Mouse (Mus musculus) c-Kit-positive CD71-positive TER-119-positive erythroid progenitor cells, embryonic 14.5 days (primary cell): ENCODE measurements at regions not wholly inside any gene's neighbourhood (a gene's known extent, or its start where the extent isn't known, plus 50 kb on each side); places are given as distances from the start of the nearest gene placed in this dataset.

Experiments used
- DNase-seq: peaks from one replicate; pipeline ENCODE4 v3.0.0-alpha.2; 2013; ENCODE audit warnings: low spot score

- DNase-seq: no peak
These were observed 99.4 kb upstream of the Smim15 start for GRCm38 (mm10) chr13:107944831-107945230.

- no peak for DNase-seq
These were observed 101.3 kb upstream of the Smim15 start for GRCm38 (mm10) chr13:107942979-107943378.

GRCm38 (mm10) chr13:107942297-107942962 lies 101.8 kb upstream of the Smim15 start:
- no peak for DNase-seq

GRCm38 (mm10) chr13:107939916-107940646 lies 104.2 kb upstream of the Smim15 start:
- no peak for DNase-seq

- no peak for DNase-seq
These were observed 108.6 kb upstream of the Smim15 start for GRCm38 (mm10) chr13:107935611-107936010.

GRCm38 (mm10) chr13:107934691-107935090 lies 109.6 kb upstream of the Smim15 start:
- DNase-seq: no peak

GRCm38 (mm10) chr13:107933598-107934571 lies 110.4 kb upstream of the Smim15 start:
- DNase-seq: no peak

- DNase-seq: no peak
These were observed 111.7 kb upstream of the Smim15 start for GRCm38 (mm10) chr13:107932423-107933032.

GRCm38 (mm10) chr13:107931216-107931615 lies 113.0 kb upstream of the Smim15 start:
- DNase-seq: no peak

- DNase-seq: no peak
These were observed 116.6 kb upstream of the Smim15 start for GRCm38 (mm10) chr13:107927499-107928215.

GRCm38 (mm10) chr13:107925470-107925869 lies 118.8 kb upstream of the Smim15 start:
- DNase-seq: no peak

GRCm38 (mm10) chr13:107923129-107924114 lies 120.8 kb upstream of the Smim15 start:
- DNase-seq: no peak

GRCm38 (mm10) chr13:107919403-107919802 lies 124.8 kb upstream of the Smim15 start:
- DNase-seq: no peak

GRCm38 (mm10) chr13:107918478-107918877 lies 125.8 kb upstream of the Smim15 start:
- no peak for DNase-seq

- DNase-seq: no peak
These were observed 126.2 kb upstream of the Smim15 start for GRCm38 (mm10) chr13:107918065-107918464.

- DNase-seq: no peak
These were observed 126.7 kb upstream of the Smim15 start for GRCm38 (mm10) chr13:107917564-107917963.

GRCm38 (mm10) chr13:107910125-107910524 lies 134.1 kb upstream of the Smim15 start:
- DNase-seq: no peak

GRCm38 (mm10) chr13:107909343-107910067 lies 134.7 kb upstream of the Smim15 start:
- DNase-seq: no peak

GRCm38 (mm10) chr13:107907966-107908365 lies 136.3 kb upstream of the Smim15 start:
- DNase-seq: no peak
